Mouse (Mus musculus) layer of hippocampus, adult 18-20 months (tissue): Measurements from ENCODE around the gene Farsb. TPM values are rescaled to one million over a fixed set of nuclear protein-coding genes. Genes with fewer than 3 reads are reported as not detected.

Source experiments
- total RNA-seq, 2 experiments: library from RNA; stranded (reverse); gene quantifications; 2 replicates each; pipeline ENCODE4 v1.2.3; 2021

Farsb gene
- total RNA-seq, 2 experiments from 2014 or later, result 63.3 to 68.2 TPM

Other genes with a start within 250 kb of the Farsb start
- gene Sgpp2, start 178.6 kb downstream of the Farsb start, total RNA-seq, result 1 to 10 TPM; 5.1 to 5.4 TPM
- gene Mogat1, start 22.1 kb upstream of the Farsb start, total RNA-seq, result 1 to 10 TPM in 1 of 2 experiments, under 1 TPM in 1; 0.69 to 1.4 TPM
- 1 to 10 TPM; 1.0 to 1.2 TPM for gene BC035947, start 23.3 kb upstream of the Farsb start, total RNA-seq
- gene Acsl3, start 168.9 kb upstream of the Farsb start, total RNA-seq, result 100 to 1,000 TPM; 200 to 202 TPM
- gene Utp14b, start 169.1 kb upstream of the Farsb start, total RNA-seq, result 10 to 100 TPM; 27.7 to 33.2 TPM